Mouse (Mus musculus) gastrocnemius, postnatal 25 days (tissue): ENCODE measurements around the gene Tshz2. TPM values are rescaled to one million over a fixed set of nuclear protein-coding genes. Genes with fewer than 3 reads are reported as not detected.

Source experiments
- DNase-seq: peaks from one replicate; pipeline ENCODE4 v3.0.0; 2022
- total RNA-seq, 2 experiments: library from RNA; stranded (reverse); gene quantifications; 1 replicate in 1 of 2; 2 replicates in 1 of 2; pipeline ENCODE4 v1.2.3; 2021

The Tshz2 gene
- total RNA-seq, 2 experiments from 2014 or later: 11.5 to 13.7 TPM

DNA sequence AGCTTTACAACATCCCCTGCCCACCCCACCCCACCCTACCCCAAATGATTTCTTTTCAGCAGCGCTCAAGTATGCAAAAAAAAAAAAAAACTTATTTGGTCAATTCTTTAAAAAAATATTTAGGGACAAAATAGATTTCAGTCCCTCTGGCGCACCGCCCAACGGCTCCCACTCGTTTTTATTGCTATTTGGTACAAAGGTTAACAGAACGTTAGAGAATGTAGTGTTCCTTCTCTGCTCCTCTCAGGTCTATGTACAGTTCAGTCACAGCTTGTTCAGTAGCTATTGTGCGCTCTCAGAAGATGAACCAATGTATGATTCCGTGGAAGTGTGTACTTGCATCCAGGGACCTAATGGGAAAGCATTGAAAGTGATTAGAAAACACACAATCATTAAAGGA, 477.5 kb downstream of the Tshz2 start:
- no peak for DNase-seq

DNA sequence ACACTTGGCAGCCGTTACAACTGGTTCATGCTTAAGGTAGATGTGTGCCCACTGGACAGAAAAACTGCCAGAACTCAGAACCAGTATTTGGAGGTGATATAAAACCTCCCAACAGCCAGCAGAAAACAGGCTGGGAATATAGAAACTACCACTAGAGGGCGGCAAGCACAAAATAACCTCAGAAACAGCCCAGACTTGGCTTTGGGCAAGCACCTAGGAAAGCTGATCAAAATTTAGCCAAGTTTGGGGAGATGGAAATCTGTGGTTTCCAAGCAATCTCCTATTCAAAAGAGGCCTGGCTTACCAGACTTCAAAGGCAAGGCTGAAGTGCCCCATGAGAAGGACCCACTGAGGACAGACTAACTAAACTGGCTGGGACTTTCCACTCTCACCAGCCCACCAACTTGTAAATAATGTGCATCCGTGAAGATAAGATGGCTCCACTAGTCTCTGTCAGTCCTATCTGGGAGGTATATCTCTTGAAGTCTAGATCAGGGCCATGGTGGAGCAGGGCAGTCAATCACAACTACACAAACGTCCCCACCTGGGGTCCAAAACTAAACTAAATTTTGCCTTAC, 484.0 kb downstream of the Tshz2 start:
- peak; percentile 37 for DNase-seq

DNA sequence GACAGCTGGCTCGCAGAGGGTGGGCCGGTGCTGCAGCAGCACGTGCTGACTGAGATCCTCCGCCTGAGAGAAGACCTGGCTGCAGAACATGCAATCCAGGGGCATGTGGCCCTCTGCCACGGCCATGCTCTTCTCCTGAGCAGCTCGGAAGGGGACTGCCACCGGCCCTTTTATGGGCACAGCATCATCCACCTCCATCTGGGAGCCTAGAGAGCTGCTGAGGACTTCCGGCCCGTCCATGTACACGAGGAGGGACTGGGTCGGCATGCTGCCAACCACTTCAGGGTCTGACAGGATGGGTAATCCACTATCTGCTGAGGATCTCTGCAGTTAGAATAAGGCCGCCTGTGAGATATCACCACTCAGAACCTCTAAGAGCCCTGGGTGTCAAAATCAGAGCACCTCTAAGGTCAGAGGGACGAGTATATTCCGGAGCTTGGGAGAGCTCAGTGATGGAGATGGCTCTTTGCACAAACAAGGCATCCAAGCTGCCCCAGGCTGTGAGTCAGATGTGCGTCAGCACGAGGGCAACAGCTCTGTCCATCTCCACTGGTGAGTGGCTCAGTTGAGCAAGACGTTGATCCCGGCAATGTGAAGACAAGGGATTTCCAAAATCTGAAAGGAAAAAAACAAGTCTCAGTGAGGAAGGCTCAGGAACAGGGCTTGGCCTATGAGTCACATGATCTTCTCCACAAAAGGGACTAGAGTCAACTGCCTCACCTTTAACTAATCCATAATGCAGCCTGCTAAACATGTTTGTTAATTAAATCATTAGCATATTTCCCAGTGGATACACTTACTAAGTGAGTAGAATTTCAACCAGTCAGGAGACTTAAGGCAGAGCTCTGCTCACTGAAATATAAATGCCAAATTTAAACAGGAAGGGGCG, 487.6 kb downstream of the Tshz2 start:
- DNase-seq: no peak

Other genes starting within 250 kb of the Tshz2 start
- not detected for gene Gm11011, start 45.3 kb upstream of the Tshz2 start, total RNA-seq